In the genomic region with DNA sequence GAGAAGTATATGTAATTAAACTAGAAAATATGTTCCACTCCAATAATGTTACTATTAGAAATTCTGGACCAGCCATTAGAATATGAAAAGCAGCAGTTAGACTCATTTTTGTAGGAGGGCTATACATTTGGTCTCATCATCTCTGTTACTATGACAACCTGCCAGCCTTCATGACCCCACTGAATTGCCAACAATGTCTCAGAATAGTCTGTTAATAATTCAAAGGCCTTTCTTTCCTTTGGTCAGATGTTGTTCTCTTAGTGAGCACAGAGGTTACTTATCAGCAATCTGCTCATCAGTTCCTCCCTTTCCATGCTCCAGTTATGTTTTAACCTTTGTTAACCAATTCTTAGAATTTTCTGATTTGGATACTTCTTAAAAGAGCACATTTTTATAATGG, we compare ENCODE assay signal across 15 mouse cellular contexts.
"Had no signal": no experiment of that assay in that cellular context is flagged by ENCODE, and none has a peak within 500 bp of the region (broad histone marks: within the 10 kb centered on the region; RNA-seq: fewer than 3 reads in every experiment).

No protein-coding gene starts in this region.

- H3K4me2 ChIP-seq: liver, embryonic 13.5 days; neural tube, embryonic 13.5 days; stomach, embryonic 15.5 days had no signal

- H3K9ac ChIP-seq: liver, embryonic 13.5 days; neural tube, embryonic 13.5 days; stomach, embryonic 15.5 days had no signal

- DNase-seq: kidney, adult 8-10 months; layer of hippocampus, postnatal 36 days; liver, embryonic 13.5 days; lung, adult 2 months; lung, postnatal 14 days; lung, postnatal 4 days; right cerebral cortex, postnatal 25 days; spleen, adult 18-20 months; thymus, postnatal 25 days had no signal

- H3K27ac ChIP-seq: kidney, postnatal 0 days; left cerebral cortex, adult 2 months; liver, embryonic 13.5 days; neural tube, embryonic 13.5 days; stomach, embryonic 15.5 days had no signal

- H3K4me3 ChIP-seq: left cerebral cortex, adult 2 months; liver, embryonic 13.5 days; myocyte; neural tube, embryonic 13.5 days; stomach, embryonic 15.5 days had no signal

- H3K4me1 ChIP-seq: liver, embryonic 13.5 days; neural tube, embryonic 13.5 days; stomach, embryonic 15.5 days had no signal

- H3K9me3 ChIP-seq: liver, embryonic 13.5 days; neural tube, embryonic 13.5 days; stomach, embryonic 15.5 days had no signal

- H3K36me3 ChIP-seq: liver, embryonic 13.5 days; neural tube, embryonic 13.5 days; stomach, embryonic 15.5 days had no signal

- ATAC-seq: intestine, postnatal 0 days had no signal

- H3K27me3 ChIP-seq: liver, embryonic 13.5 days; neural tube, embryonic 13.5 days; stomach, embryonic 15.5 days had no signal
